Mouse (Mus musculus): ENCODE results near the gene Capn2.

Capn2 gene

DNA sequence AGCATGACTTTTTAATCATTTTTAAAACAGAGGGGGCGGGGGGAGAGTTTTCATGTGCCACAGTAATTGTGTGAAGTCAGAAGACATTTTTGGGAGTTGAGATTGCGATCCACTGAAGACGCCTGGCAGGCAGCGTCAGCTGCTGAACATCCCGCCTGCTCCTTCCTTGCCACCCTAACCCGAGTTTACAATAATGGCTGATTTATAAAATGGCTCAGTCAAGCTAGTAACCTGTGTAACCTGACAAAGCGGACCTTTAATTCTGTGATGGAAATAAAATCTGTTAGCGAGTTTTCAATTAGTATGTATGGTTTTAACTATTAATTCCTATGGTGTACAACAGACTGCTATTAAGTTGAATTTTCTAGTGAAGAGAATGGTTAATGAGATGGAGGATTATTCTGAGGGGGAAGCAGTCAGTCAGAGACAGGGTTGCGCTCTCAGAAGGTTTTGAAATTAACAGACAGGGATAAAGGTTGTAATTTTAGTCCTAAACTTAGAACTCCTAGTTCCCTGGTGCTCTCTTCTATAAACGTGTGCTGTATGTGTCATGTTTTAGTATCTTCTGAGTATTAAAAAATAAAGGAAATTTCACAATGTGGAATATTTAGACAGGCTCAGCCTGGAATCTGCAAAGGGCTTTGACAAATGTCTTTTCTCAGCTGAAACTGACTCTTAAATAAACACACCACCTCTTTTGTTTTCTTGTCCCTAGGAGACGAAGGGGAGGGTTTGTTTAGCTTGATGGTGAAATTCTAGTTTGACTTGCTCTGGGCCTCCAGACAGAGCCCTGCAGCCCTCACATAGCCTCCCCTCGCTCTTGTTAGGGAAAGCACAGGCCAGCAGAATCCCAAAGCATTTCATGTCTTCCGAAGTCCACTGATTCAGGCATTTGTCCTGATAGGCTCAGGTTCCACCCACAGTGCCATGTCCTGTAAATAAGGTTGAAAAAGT, 56.8 kb downstream of the Capn2 start:
- DNase-seq (ENCODE audit: low spot score) = no peak

GRCm38 (mm10) chr1:182459436-182459835, 58.0 kb downstream of the Capn2 start:
- no peak for DNase-seq (ENCODE audit: low spot score)

GRCm38 (mm10) chr1:182458556-182458955, 58.9 kb downstream of the Capn2 start:
- DNase-seq (ENCODE audit: low spot score) = no peak

- no peak for DNase-seq (ENCODE audit: low spot score)
Observed at GRCm38 (mm10) chr1:182455080-182455479, 62.3 kb downstream of the Capn2 start.

DNA sequence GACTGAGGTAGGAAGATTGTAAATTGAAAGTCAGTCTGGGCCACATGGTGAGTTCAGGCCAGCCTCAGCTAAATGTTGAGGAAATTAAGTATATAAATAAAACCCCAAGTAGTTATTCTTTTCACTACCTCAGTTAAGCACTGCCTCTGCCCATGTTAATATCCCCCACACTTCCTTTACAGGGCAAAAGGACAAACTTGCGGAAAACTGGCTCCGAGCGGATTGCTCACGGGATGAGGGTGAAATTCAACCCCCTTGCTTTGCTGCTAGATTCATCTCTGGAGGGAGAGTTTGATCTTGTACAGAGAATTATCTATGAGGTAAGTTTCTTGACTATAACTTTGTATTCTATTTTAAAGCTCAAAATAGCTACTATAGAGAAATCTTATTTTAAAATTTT, 64.9 kb downstream of the Capn2 start:
- DNase-seq (ENCODE audit: low spot score) = no peak

DNA sequence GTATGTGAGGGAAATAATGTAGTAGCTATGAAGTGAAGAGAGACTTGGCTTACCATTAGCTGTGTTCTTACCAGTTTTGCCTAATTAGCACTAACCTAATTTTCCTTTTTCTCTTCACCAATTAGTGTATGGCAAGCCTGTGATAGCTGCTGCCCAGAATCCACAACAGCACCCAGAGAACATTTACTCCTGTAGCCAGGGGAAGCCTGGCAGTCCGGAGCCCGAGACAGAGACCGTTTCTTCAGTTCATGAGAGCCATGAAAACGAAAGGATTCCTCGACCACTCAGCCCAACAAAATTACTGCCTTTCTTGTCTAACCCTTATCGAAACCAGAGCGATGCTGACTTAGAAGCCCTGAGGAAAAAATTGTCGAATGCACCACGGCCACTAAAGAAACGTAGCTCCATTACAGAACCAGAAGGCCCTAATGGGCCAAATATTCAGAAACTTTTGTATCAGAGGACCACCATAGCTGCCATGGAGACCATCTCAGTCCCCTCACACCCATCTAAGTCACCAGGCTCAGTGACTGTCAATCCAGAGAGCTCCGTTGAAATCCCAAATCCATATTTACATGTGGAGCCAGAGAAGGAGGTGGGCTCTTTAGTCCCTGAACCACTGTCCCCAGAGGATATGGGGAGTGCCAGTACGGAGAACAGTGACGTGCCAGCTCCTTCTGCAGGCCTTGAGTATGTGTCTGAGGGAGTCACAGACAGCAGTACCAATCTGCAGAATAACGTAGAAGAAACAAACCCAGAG, 69.0 kb downstream of the Capn2 start:
- DNase-seq (ENCODE audit: low spot score) = no peak

GRCm38 (mm10) chr1:182444116-182444515, 73.3 kb downstream of the Capn2 start:
- DNase-seq (ENCODE audit: low spot score) = no peak

DNA sequence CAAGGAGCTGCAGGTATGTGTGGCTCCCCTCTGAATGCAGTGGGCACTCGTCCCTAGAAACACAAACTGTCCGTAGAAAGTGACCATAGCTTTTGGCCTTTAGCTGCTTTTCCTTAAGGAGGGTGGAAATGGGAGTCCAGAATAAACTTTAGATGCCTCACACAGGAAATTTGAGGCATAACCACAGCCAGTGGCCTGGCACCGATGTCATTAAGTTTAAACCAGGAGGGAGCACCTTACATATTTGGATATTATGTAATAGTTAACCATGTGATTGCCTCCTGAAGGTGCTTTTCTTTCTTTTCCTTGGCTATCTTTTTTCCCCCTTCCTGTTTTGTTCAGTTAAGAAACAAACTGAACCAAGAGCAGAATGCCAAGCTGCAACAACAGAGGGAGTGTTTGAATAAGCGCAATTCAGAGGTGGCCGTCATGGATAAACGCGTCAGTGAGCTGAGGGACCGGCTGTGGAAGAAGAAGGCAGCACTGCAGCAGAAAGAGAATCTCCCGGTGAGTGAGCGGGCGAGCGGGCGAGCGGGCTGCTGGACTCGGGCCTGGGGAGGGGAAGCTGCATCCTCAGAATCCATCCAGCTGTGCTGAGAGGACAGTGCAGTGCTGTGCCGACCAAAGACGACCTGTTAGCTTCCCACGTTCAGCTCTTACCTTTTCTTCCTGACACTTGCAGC, 75.5 kb downstream of the Capn2 start:
- no peak for DNase-seq (ENCODE audit: low spot score)

GRCm38 (mm10) chr1:182439546-182440222, 77.7 kb downstream of the Capn2 start:
- peak; percentile 75 for DNase-seq (ENCODE audit: low spot score)

- DNase-seq (ENCODE audit: low spot score) = no peak
Observed at GRCm38 (mm10) chr1:182436746-182437145, 80.7 kb downstream of the Capn2 start.

DNA sequence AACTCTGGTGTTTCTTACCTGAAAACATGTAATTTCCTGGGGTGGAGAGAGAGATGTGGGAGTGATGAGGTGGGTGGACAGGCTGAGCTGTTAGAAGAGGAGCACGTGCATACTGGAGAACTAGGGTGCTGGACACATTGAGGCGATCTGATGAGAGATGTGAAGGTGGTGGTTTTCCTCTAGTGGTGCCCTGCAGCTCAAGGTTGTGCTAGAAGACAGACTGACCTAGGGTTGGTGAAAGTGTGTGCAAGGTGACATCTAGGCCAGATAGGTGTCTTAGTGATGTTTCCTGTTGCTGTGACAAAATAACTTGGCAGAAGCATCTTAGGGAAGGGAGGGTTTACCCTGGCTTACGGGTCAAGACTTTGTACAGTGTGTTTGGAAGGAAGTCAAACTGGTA, 85.3 kb downstream of the Capn2 start:
- DNase-seq (ENCODE audit: low spot score) = no peak

DNA sequence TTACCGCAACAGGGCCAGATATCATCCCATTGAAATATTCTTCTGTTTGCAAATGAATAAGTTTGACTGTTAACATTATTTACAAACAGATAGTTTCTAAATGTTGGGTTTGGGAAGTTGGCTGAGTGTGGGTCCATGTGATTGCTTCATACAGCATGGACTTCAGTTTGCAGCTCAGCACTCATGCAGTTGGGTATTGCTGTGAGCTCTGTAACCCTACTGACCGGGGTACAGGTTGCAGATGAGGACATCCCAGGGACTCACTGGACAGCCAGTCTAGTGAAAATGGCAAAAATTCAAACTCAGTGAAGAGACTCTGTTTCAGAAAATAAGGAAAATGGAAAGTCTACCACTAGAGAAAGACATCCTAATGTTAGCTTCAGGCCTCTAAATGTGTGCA, 86.7 kb downstream of the Capn2 start:
- no peak for DNase-seq (ENCODE audit: low spot score)

DNA sequence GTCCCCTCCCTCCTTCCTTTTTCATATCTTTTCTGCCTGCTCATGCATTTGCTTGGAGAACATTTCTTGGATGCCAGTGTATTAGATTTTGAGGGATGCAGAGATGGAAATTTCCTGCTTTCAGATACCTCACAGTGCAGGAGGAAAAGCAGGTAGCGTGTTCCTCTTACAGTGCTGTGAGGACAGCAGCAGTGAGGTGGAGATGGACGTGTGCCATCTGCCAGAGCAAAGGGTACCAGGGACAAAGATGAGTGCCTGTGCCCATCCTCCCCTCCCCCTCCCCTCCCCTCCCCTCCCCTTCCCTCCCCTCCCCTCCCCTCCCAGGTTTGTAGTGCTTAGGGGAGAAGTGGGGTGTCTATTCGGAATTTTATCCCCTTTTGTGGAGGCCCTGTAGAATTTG, 87.6 kb downstream of the Capn2 start:
- no peak for DNase-seq (ENCODE audit: low spot score)

GRCm38 (mm10) chr1:182427426-182427825, 90.0 kb downstream of the Capn2 start:
- peak; percentile 39 for DNase-seq (ENCODE audit: low spot score)

GRCm38 (mm10) chr1:182426444-182426843, 91.0 kb downstream of the Capn2 start:
- DNase-seq (ENCODE audit: low spot score) = no peak

DNA sequence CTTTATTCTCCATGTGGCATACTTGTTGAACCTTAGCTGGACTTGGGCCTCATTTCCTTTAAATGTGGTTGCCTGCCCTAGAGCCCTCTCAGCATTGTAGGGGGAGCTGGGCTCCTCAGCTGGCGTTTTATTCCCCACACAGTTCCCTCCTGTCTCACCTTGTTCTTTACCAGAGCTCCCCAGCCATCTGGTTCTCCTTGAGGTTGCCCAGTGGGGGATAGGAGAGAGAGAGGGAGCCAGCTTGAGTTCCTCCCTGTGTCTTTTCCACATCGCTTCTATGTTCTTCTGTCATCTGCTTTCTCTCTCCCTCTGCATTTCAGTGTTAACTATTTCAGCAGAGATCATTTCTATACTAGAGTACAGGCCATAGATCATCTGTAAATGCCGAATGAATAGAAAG, 92.2 kb downstream of the Capn2 start:
- DNase-seq (ENCODE audit: low spot score) = no peak

DNA sequence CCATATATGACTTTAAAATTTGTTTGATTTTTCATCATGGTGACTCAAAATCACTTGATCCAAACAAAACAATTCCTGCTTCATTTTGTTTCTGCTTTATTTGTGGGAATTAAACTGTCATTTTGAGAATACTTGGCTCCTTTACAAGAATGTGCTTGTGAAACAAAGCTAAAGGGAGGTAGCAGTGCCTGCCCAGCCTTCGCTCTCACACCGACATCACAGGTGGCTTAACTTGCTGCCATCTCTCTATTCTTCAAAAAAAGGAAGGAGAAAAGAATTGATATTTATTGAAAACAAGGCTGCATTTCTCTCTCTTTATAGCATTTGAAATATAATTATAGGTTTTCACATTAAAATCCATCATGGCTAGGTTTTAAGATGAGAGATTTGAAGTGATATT, 93.1 kb downstream of the Capn2 start:
- DNase-seq (ENCODE audit: low spot score) = no peak

GRCm38 (mm10) chr1:182419481-182419880, 97.9 kb downstream of the Capn2 start:
- no peak for DNase-seq (ENCODE audit: low spot score)
